Mouse (Mus musculus): Measurements from ENCODE around the gene Ncdn. TPM values are rescaled to one million over a fixed set of nuclear protein-coding genes. Genes with fewer than 3 reads are reported as not detected.

Ncdn gene
- total and polyA plus RNA-seq, 3 experiments, result 10.3 to 89.1 (median 16.9) TPM

GRCm38 (mm10) chr4:126750863-126751555 is 2.2 kb downstream of the Ncdn start:
- H3K9me3 ChIP-seq (replicated peaks), result no peaks in the 10 kb centered on the region
- H3K27me3 ChIP-seq (ENCODE audit: insufficient read depth, low read length), result no peaks in the 10 kb centered on the region
- ATAC-seq (ENCODE audit: extremely low read depth, insufficient number of reproducible peaks, low FRiP score, poor library complexity, severe bottlenecking) (no peak), DNase-seq (ENCODE audit: low spot score) (no peak)
- H3K36me3 ChIP-seq (replicated peaks), result peaks cover 65% of the 10 kb centered on the region
- H3K4me3 ChIP-seq (ENCODE audit: low read depth, low read length), result no peak overlapping the region
- no peak for TF ChIP-seq TAL1 (conservative IDR thresholded peaks at IDR 0.05; ENCODE audit: low read depth, low read length)
- peaks cover 84% of the 10 kb centered on the region for H3K4me1 ChIP-seq (ENCODE audit: insufficient read depth, low read depth, low read length)

- DNase-seq (ENCODE audit: low spot score), result no peak
- H3K36me3 ChIP-seq (replicated peaks), result peaks cover 72% of the 10 kb centered on the region
- ATAC-seq (ENCODE audit: extremely low read depth, insufficient number of reproducible peaks, low FRiP score, poor library complexity, severe bottlenecking), result no peak
These were observed 3.1 kb downstream of the Ncdn start for GRCm38 (mm10) chr4:126750046-126750683.

GRCm38 (mm10) chr4:126749553-126749952 is 3.7 kb downstream of the Ncdn start:
- H3K4me1 ChIP-seq (ENCODE audit: insufficient read depth, low read depth, low read length), result peaks cover 86% of the 10 kb centered on the region
- DNase-seq (ENCODE audit: low spot score), result no peak
- peak overlapping the region; percentile 38; the same call in 1 of the 2 replicates for H3K4me3 ChIP-seq (ENCODE audit: low read depth, low read length)
- peaks cover 76% of the 10 kb centered on the region for H3K36me3 ChIP-seq (replicated peaks)
- TF ChIP-seq POLR2AphosphoS5 (IDR thresholded peaks at IDR 0.05; ENCODE audit: insufficient replicate concordance, low read depth, low read length) (no peak), TAL1 (conservative IDR thresholded peaks at IDR 0.05; ENCODE audit: low read depth, low read length) (no peak), CTCF (IDR thresholded peaks at IDR 0.05; ENCODE audit: low read depth, low read length) (no peak), GATA1 (IDR thresholded peaks at IDR 0.05; ENCODE audit: borderline replicate concordance, low read length) (no peak), GATA2 (IDR thresholded peaks at IDR 0.05; ENCODE audit: borderline replicate concordance, low read depth, low read length) (no peak)
- H3K9me3 ChIP-seq (replicated peaks), result no peaks in the 10 kb centered on the region
- H3K27me3 ChIP-seq (ENCODE audit: insufficient read depth, low read length), result no peaks in the 10 kb centered on the region
- no peak for ATAC-seq (ENCODE audit: extremely low read depth, insufficient number of reproducible peaks, low FRiP score, poor library complexity, severe bottlenecking)

More at GRCm38 (mm10) chr4:126750046-126750683, 3.1 kb downstream of the Ncdn start:
- TF ChIP-seq POLR2AphosphoS5 (IDR thresholded peaks at IDR 0.05; ENCODE audit: insufficient replicate concordance, low read depth, low read length), result no peak
- TF ChIP-seq GATA2 (IDR thresholded peaks at IDR 0.05; ENCODE audit: borderline replicate concordance, low read depth, low read length), result no peak
- TF ChIP-seq CTCF (IDR thresholded peaks at IDR 0.05; ENCODE audit: low read depth, low read length), result no peak
- no peak for TF ChIP-seq GATA1 (IDR thresholded peaks at IDR 0.05; ENCODE audit: borderline replicate concordance, low read length)
- TF ChIP-seq TAL1 (conservative IDR thresholded peaks at IDR 0.05; ENCODE audit: low read depth, low read length), result no peak
- Histone ChIP-seq H3K9me3 (replicated peaks) (no peaks in the 10 kb centered on the region), H3K4me3 (ENCODE audit: low read depth, low read length) (peak overlapping the region; percentile 38; the same call in 1 of the 2 replicates), H3K4me1 (ENCODE audit: insufficient read depth, low read depth, low read length) (peaks cover 86% of the 10 kb centered on the region), H3K27me3 (ENCODE audit: insufficient read depth, low read length) (no peaks in the 10 kb centered on the region)

- peaks cover 88% of the 10 kb centered on the region for H3K36me3 ChIP-seq (replicated peaks)
These were observed 4.9 kb downstream of the Ncdn start for GRCm38 (mm10) chr4:126748381-126748780.

GRCm38 (mm10) chr4:126746194-126746840 is 6.9 kb downstream of the Ncdn start:
- TF ChIP-seq CTCF (IDR thresholded peaks at IDR 0.05; ENCODE audit: low read depth, low read length) (no peak), GATA2 (IDR thresholded peaks at IDR 0.05; ENCODE audit: borderline replicate concordance, low read depth, low read length) (no peak)
- H3K36me3 ChIP-seq (replicated peaks), result peaks cover 83% of the 10 kb centered on the region
- ATAC-seq (ENCODE audit: extremely low read depth, insufficient number of reproducible peaks, low FRiP score, poor library complexity, severe bottlenecking) (no peak), DNase-seq (ENCODE audit: low spot score) (no peak)
- H3K4me1 ChIP-seq (ENCODE audit: insufficient read depth, low read depth, low read length), result peaks cover 77% of the 10 kb centered on the region
- no peak overlapping the region; the same call in 1 of the 2 replicates for H3K4me3 ChIP-seq (ENCODE audit: low read depth, low read length)
- H3K27me3 ChIP-seq (ENCODE audit: insufficient read depth, low read length), result no peaks in the 10 kb centered on the region
- H3K9me3 ChIP-seq (replicated peaks), result no peaks in the 10 kb centered on the region

More at GRCm38 (mm10) chr4:126748381-126748780, 4.9 kb downstream of the Ncdn start:
- no peaks in the 10 kb centered on the region for H3K27me3 ChIP-seq (ENCODE audit: insufficient read depth, low read length)
- no peak for ATAC-seq (ENCODE audit: extremely low read depth, insufficient number of reproducible peaks, low FRiP score, poor library complexity, severe bottlenecking)
- peaks cover 89% of the 10 kb centered on the region for H3K4me1 ChIP-seq (ENCODE audit: insufficient read depth, low read depth, low read length)
- no peaks in the 10 kb centered on the region for H3K9me3 ChIP-seq (replicated peaks)
- H3K4me3 ChIP-seq (ENCODE audit: low read depth, low read length), result peak overlapping the region; percentile 18; the same call in 1 of the 2 replicates
- no peak for DNase-seq (ENCODE audit: low spot score)
- TF ChIP-seq TAL1 (conservative IDR thresholded peaks at IDR 0.05; ENCODE audit: low read depth, low read length), result no peak
- no peak for TF ChIP-seq POLR2AphosphoS5 (IDR thresholded peaks at IDR 0.05; ENCODE audit: insufficient replicate concordance, low read depth, low read length)
- TF ChIP-seq GATA2 (IDR thresholded peaks at IDR 0.05; ENCODE audit: borderline replicate concordance, low read depth, low read length), result no peak
- TF ChIP-seq CTCF (IDR thresholded peaks at IDR 0.05; ENCODE audit: low read depth, low read length), result no peak
- no peak for TF ChIP-seq GATA1 (IDR thresholded peaks at IDR 0.05; ENCODE audit: borderline replicate concordance, low read length)

GRCm38 (mm10) chr4:126745506-126746193 is 7.6 kb downstream of the Ncdn start:
- Histone ChIP-seq H3K9me3 (replicated peaks) (no peaks in the 10 kb centered on the region), H3K36me3 (replicated peaks) (peaks cover 76% of the 10 kb centered on the region), H3K4me1 (ENCODE audit: insufficient read depth, low read depth, low read length) (peaks cover 70% of the 10 kb centered on the region), H3K27me3 (ENCODE audit: insufficient read depth, low read length) (no peaks in the 10 kb centered on the region), H3K4me3 (ENCODE audit: low read depth, low read length) (no peak overlapping the region)
- ATAC-seq (ENCODE audit: extremely low read depth, insufficient number of reproducible peaks, low FRiP score, poor library complexity, severe bottlenecking) (no peak), DNase-seq (ENCODE audit: low spot score) (peak; percentile 42)
- TF ChIP-seq CTCF (IDR thresholded peaks at IDR 0.05; ENCODE audit: low read depth, low read length) (peak; percentile 20; the same call in 1 of the 2 replicates), TAL1 (conservative IDR thresholded peaks at IDR 0.05; ENCODE audit: low read depth, low read length) (no peak)
